Mouse (Mus musculus): ENCODE measurements around the gene Prkd3.

DNA sequence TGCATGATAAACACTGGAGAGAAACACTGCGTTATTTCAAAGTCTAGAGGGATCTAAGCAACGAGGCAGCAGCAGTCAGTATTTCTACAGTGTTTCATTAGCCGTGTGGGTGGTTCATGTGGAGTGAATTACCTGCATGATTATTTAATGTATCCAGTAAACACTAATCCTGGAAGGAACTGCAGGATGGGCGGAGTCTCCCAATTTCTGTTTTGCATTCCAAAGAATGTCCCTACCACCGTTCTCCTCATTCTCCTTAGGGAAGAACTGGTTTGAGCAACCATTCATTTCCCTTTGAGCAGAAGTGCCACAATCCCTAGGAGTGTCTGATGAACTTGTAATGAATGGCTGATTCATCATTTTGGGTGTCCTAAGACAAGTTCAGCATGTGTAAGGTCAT, 39.6 kb upstream of the Prkd3 start:
- TF ChIP-seq CTCF (IDR thresholded peaks at IDR 0.05; ENCODE audit: insufficient read depth, low read depth, low read length) (no peak), POLR2A (IDR thresholded peaks at IDR 0.05; ENCODE audit: insufficient read depth, low read depth, low read length) (no peak)
